Mouse (Mus musculus) frontal cortex, adult 2 months (tissue): ENCODE data around the gene Tspan32. TPM values are rescaled to one million over a fixed set of nuclear protein-coding genes. Genes with fewer than 3 reads are reported as not detected.

Experiments used
- DNase-seq, 2 experiments: peaks; one replicate each; pipeline ENCODE4 v3.0.0; 2022; ENCODE audit warnings: low spot score in 1 of 2; ENCODE audit errors: extremely low spot score in 1 of 2
- polyA plus RNA-seq: library from polyadenylated mRNA; depleted of rRNA; stranded (reverse); fragments of >200 nt; gene quantifications from 2 replicates; pipeline ENCODE4 v1.2.3, GENCODE M21; 2012

The Tspan32 gene
- polyA plus RNA-seq, 1 experiment: 0.36 TPM

- peak in 1 of 2 experiments; percentile 57 for DNase-seq
Measured at GRCm38 (mm10) chr7:143053008-143053899, 48.4 kb downstream of the Tspan32 start.

GRCm38 (mm10) chr7:143053961-143054611 lies 49.2 kb downstream of the Tspan32 start:
- DNase-seq: no peak

GRCm38 (mm10) chr7:143054612-143054965 lies 49.7 kb downstream of the Tspan32 start:
- no peak for DNase-seq

- DNase-seq: no peak
Measured at GRCm38 (mm10) chr7:143055001-143055400, 50.2 kb downstream of the Tspan32 start.

- DNase-seq: no peak
Measured at GRCm38 (mm10) chr7:143055499-143056186, 50.8 kb downstream of the Tspan32 start.

GRCm38 (mm10) chr7:143057023-143057422 lies 52.2 kb downstream of the Tspan32 start:
- DNase-seq: no peak

GRCm38 (mm10) chr7:143057667-143058220 lies 52.9 kb downstream of the Tspan32 start:
- DNase-seq: no peak

GRCm38 (mm10) chr7:143058221-143058697 lies 53.4 kb downstream of the Tspan32 start:
- DNase-seq: no peak

- DNase-seq: no peak
Measured at GRCm38 (mm10) chr7:143059202-143059870, 54.5 kb downstream of the Tspan32 start.

GRCm38 (mm10) chr7:143062704-143063103 lies 57.9 kb downstream of the Tspan32 start:
- no peak for DNase-seq

GRCm38 (mm10) chr7:143064226-143064625 lies 59.4 kb downstream of the Tspan32 start:
- DNase-seq: no peak

GRCm38 (mm10) chr7:143065692-143066091 lies 60.8 kb downstream of the Tspan32 start:
- DNase-seq: no peak

- no peak for DNase-seq
Measured at GRCm38 (mm10) chr7:143067469-143067868, 62.6 kb downstream of the Tspan32 start.

GRCm38 (mm10) chr7:143067897-143068296 lies 63.1 kb downstream of the Tspan32 start:
- DNase-seq: no peak

- DNase-seq: peak in 1 of 2 experiments; percentile 38
Measured at GRCm38 (mm10) chr7:143068316-143068881, 63.6 kb downstream of the Tspan32 start.

GRCm38 (mm10) chr7:143068882-143069591 lies 64.2 kb downstream of the Tspan32 start, which contains the start of gene Tssc4:
TSS of gene Tssc4 (plus strand) at chr7:143069249.
- DNase-seq: peak; percentile 99
